Mouse (Mus musculus) liver, embryonic 11.5 days (tissue): ENCODE measurements around the gene Sf3a3. TPM values are rescaled to one million over a fixed set of nuclear protein-coding genes. Genes with fewer than 3 reads are reported as not detected.
A peak's percentile ranks its signal among the peaks of the same experiment; 100 is the strongest.

Source experiments
- ATAC-seq: fragments of 200-750 bp; cut with Nextera tagmentation; replicated peaks from 2 replicates; pipeline ENCODE4 v1.8.0; 2017; ENCODE audit warnings: moderate number of reproducible peaks, mild to moderate bottlenecking, moderate TSS enrichment, moderate library complexity; ENCODE audit not compliant: low FRiP score
- DNase-seq: peaks from one replicate; pipeline ENCODE4 v3.0.0-alpha.2; 2017; ENCODE audit warnings: low spot score
- H3K27ac ChIP-seq: fragments of 300-500 bp; sonication (generic); 2 replicates; pipeline ENCODE4 v1.5.1; 2014; ENCODE audit warnings: mild to moderate bottlenecking, low read depth, low read length, control low read depth
- H3K27me3 ChIP-seq: fragments of 300-500 bp; sonication (generic); replicated peaks from 2 replicates; pipeline ENCODE4 v1.6.1; 2014; ENCODE audit warnings: low read length, mixed read lengths; ENCODE audit not compliant: control insufficient read depth, insufficient read depth
- H3K36me3 ChIP-seq: fragments of 300-500 bp; sonication (generic); 2 replicates; pipeline ENCODE4 v1.6.1; 2014; ENCODE audit warnings: mild to moderate bottlenecking, low read length, moderate library complexity, mixed read lengths; ENCODE audit not compliant: control insufficient read depth, insufficient read depth
- H3K4me1 ChIP-seq: fragments of 300-500 bp; sonication (generic); replicated peaks from 2 replicates; pipeline ENCODE4 v1.6.1; 2014; ENCODE audit warnings: low read length, mixed read lengths; ENCODE audit not compliant: control insufficient read depth, insufficient read depth
- H3K4me2 ChIP-seq: fragments of 300-500 bp; sonication (generic); 2 replicates; pipeline ENCODE4 v1.6.1; 2014; ENCODE audit warnings: mild to moderate bottlenecking, control low read depth, moderate library complexity
- H3K4me3 ChIP-seq: fragments of 300-500 bp; sonication (generic); 2 replicates; pipeline ENCODE4 v1.5.1; 2014; ENCODE audit warnings: low read depth, low read length, control low read depth
- H3K9ac ChIP-seq: fragments of 300-500 bp; sonication (generic); 2 replicates; pipeline ENCODE4 v1.6.1; 2014; ENCODE audit warnings: low read depth, low read length, control low read depth
- H3K9me3 ChIP-seq: fragments of 300-500 bp; sonication (generic); 2 replicates; pipeline ENCODE4 v1.6.1; 2016; ENCODE audit warnings: low read length, inconsistent platforms, mixed read lengths; ENCODE audit not compliant: control insufficient read depth
- WGBS: fragments of 180-500 bp; shearing (Covaris S2); extraction: QIAGEN DNeasy Blood & Tissue Kit; methylation state at CpG from one replicate; pipeline ENCODE4 v1.1.7; 2014; 5-methylcytosine and 5-hydroxymethylcytosine counted together
- polyA plus RNA-seq: library from polyadenylated mRNA; unstranded; fragments of >200 nt; fragmentation: Nextera tagmentation; extraction: Ambion mirVana; gene quantifications from 2 replicates; pipeline ENCODE4 v1.2.1, GENCODE M21; 2014

Gene Sf3a3
- polyA plus RNA-seq, 1 experiment from 2014 or later: 172 TPM

DNA sequence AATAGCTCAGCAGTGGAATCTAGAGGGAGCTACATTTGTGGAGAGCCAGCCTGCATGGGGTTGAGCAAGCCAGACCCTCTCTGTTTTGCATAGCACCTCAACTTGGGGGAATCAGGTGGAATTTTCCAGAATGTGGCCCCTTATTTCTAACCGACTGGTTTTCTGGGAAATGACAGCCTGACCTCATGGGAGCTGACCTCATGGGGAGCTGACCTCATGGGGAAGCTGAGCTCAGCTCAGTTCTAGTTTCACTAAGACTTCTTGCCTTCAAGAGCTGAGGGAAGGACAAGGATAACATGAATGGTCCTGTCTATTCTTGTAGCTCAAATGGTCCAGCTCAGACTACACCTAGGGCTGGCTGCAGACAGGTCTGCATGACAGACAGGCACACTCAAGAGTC, 24.2 kb downstream of the Sf3a3 start:
- no peaks in the 10 kb centered on the region for H3K9me3 ChIP-seq
- no peak overlapping the region for H3K4me3 ChIP-seq
- no peak for DNase-seq
- no peak overlapping the region for H3K9ac ChIP-seq
- no peaks in the 10 kb centered on the region for H3K36me3 ChIP-seq
- no peaks in the 10 kb centered on the region for H3K27me3 ChIP-seq
- no peak overlapping the region for H3K4me2 ChIP-seq
- ATAC-seq: no peak
- WGBS: 52% methylated on average over 1 of the region's 1 CpGs
- no peak overlapping the region for H3K27ac ChIP-seq
- 0 out of 2 replicates have a peak, but pooled peaks cover 9% of the 10 kb centered on the region for H3K4me1 ChIP-seq

DNA sequence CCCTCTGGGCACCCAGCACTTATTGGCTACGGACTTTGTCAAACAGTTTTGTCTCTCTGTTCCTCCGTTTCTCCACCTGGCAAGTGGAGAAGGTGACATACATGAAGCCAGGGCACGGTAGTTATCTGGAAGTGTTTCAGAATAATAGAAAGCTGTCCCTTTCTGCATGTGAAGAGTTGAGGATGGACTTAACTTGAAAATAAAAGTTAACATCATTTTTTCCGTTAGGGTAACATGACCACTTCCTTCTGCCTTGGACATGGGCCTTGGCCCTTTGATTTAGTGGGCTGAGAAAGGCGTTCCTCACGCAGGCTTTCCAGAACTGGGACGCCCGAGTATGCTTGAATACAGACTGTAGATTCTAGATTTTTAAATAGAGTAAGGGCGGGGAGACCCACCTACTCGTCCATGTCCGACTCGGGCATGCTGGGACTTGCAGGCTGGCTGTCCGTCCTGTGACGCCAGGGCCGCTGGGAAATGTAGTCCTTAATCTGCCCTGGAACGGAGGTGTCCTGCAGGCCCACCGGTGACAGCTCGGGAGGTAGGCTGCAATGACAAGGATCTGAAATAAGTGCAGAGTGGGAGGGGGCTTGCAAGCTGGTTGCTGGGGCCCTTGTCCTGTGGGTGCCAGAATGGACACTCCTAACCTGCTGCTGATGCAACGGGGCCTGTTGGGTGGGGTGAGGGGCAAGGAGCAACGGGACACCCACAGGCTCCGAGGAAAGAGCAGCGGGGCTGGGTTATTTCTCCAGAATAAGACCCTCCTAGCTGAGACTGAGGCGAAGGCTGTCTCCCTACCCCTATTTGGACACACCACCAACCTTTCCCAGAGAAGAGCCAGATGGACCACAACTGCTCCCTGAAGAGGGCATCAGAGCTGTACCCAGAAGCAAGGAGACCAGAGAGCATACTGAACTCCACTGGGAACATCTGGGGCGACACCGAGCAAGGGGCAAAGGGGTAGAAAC, 27.1 kb downstream of the Sf3a3 start, which contains the start of gene Inpp5b:
TSS of gene Inpp5b (plus strand) at position 475 of the 968 bp plus-strand sequence.
- Histone ChIP-seq H3K27ac (no peak within 1 kb of the TSS; the same call in 1 of the 2 replicates), H3K27me3 (no peaks in the 10 kb centered on the region), H3K4me3 (peak within 1 kb of the TSS; percentile 68), H3K9ac (peak within 1 kb of the TSS; percentile 58), H3K4me2 (peak within 1 kb of the TSS; percentile 71), H3K9me3 (no peaks in the 10 kb centered on the region), H3K4me1 (0 out of 2 replicates have a peak, but pooled peaks cover 9% of the 10 kb centered on the region), H3K36me3 (no peaks in the 10 kb centered on the region)
- 16% methylated on average over 25 of the region's 25 CpGs for WGBS
- peak; percentile 88 for ATAC-seq
- DNase-seq: peak; percentile 81

- Histone ChIP-seq H3K27me3 (no peaks in the 10 kb centered on the region), H3K9me3 (no peaks in the 10 kb centered on the region), H3K9ac (0 out of 2 replicates have a peak overlapping the region, but pooled peaks have one; percentile 20), H3K4me2 (no peak overlapping the region; the same call in 1 of the 2 replicates), H3K36me3 (no peaks in the 10 kb centered on the region), H3K4me3 (no peak overlapping the region), H3K27ac (no peak overlapping the region), H3K4me1 (0 out of 2 replicates have a peak, but pooled peaks cover 5% of the 10 kb centered on the region)
- no peak for DNase-seq
- no peak for ATAC-seq
- WGBS: 88% methylated on average over 11 of the region's 11 CpGs
These were observed 28.3 kb downstream of the Sf3a3 start for GRCm38 (mm10) chr4:124742839-124743238.

GRCm38 (mm10) chr4:124746577-124746976, 32.0 kb downstream of the Sf3a3 start:
- ATAC-seq: no peak
- H3K4me3 ChIP-seq: no peak overlapping the region
- no peaks in the 10 kb centered on the region for H3K27me3 ChIP-seq
- H3K9me3 ChIP-seq: no peaks in the 10 kb centered on the region
- DNase-seq: no peak
- no peaks in the 10 kb centered on the region for H3K36me3 ChIP-seq
- H3K4me2 ChIP-seq: no peak overlapping the region
- H3K4me1 ChIP-seq: peaks cover 9% of the 10 kb centered on the region
- H3K9ac ChIP-seq: no peak overlapping the region
- WGBS: 76% methylated on average over 7 of the region's 7 CpGs
- no peak overlapping the region for H3K27ac ChIP-seq

GRCm38 (mm10) chr4:124747851-124748250, 33.3 kb downstream of the Sf3a3 start:
- ATAC-seq (no peak), DNase-seq (no peak)
- H3K4me3 ChIP-seq: no peak overlapping the region
- no peaks in the 10 kb centered on the region for H3K9me3 ChIP-seq
- H3K4me2 ChIP-seq: no peak overlapping the region
- H3K4me1 ChIP-seq: peaks cover 14% of the 10 kb centered on the region
- no peaks in the 10 kb centered on the region for H3K36me3 ChIP-seq
- no peaks in the 10 kb centered on the region for H3K27me3 ChIP-seq
- H3K9ac ChIP-seq: no peak overlapping the region
- 61% methylated on average over 4 of the region's 4 CpGs for whole genome bisulfite sequencing
- no peak overlapping the region for H3K27ac ChIP-seq

GRCm38 (mm10) chr4:124751300-124752250, 37.0 kb downstream of the Sf3a3 start:
- peaks cover 40% of the 10 kb centered on the region for H3K4me1 ChIP-seq
- peak overlapping the region; percentile 69 for H3K9ac ChIP-seq
- H3K36me3 ChIP-seq: no peaks in the 10 kb centered on the region
- DNase-seq: peak; percentile 94
- peak overlapping the region; percentile 77 for H3K4me3 ChIP-seq
- peak overlapping the region; percentile 98 for H3K4me2 ChIP-seq
- ATAC-seq: peak; percentile 96
- no peaks in the 10 kb centered on the region for H3K9me3 ChIP-seq
- WGBS: under 1% methylated on average over 75 of the region's 75 CpGs
- H3K27me3 ChIP-seq: no peaks in the 10 kb centered on the region
- peak overlapping the region; percentile 72 for H3K27ac ChIP-seq

- Histone ChIP-seq H3K9me3 (no peaks in the 10 kb centered on the region), H3K27me3 (no peaks in the 10 kb centered on the region), H3K4me3 (peak overlapping the region; percentile 77), H3K4me2 (peak overlapping the region; percentile 98), H3K4me1 (peaks cover 40% of the 10 kb centered on the region), H3K27ac (peak overlapping the region; percentile 78), H3K36me3 (no peaks in the 10 kb centered on the region), H3K9ac (peak overlapping the region; percentile 69)
- DNase-seq (peak; percentile 57), ATAC-seq (peak; percentile 74)
- WGBS: 8% methylated on average over 14 of the region's 15 CpGs
These were observed 38.0 kb downstream of the Sf3a3 start for GRCm38 (mm10) chr4:124752281-124753199.
